Mouse (Mus musculus): ENCODE measurements around the gene Slc25a51. TPM values are rescaled to one million over a fixed set of nuclear protein-coding genes. Genes with fewer than 3 reads are reported as not detected.

The Slc25a51 gene
- total RNA-seq, 2 experiments from 2014 or later = 131 to 133 TPM

DNA sequence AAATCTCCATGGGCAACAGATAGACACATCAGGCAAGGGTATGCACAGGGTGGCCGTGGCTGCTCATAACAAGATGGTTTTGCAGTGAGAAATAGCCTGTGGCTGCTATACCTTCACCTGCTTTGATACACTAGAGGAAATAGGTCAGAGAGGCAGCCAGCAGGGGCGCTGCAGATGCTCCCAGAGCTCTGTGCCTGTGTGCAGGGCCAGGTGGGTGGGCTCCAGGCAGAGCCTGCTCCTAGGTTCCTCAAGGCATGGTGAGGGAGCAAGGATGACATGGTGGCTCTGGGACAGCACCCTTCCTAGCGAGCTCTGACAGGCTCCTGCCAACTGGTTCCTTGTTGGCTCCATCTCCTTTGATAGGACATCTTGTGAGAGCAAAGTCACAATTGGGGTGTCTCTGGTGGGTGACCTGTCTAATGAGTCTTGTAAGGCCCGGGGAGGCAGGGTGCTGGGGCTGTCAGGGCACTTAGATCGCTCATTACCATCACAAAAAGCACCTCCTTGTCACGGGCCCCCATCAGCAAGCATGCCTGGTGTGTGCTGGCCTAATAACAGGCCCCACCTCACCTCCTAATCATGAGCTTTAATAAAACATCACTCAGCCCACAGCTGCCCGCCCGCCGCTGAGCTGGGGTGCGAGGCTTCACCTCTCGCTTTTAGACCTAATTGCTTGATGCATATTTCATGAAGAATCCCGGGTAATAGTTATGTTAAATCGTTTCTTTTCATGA lies 18.3 kb upstream of the Slc25a51 start:
- no peak for DNase-seq (ENCODE audit: low spot score in 2 of 2)

DNA sequence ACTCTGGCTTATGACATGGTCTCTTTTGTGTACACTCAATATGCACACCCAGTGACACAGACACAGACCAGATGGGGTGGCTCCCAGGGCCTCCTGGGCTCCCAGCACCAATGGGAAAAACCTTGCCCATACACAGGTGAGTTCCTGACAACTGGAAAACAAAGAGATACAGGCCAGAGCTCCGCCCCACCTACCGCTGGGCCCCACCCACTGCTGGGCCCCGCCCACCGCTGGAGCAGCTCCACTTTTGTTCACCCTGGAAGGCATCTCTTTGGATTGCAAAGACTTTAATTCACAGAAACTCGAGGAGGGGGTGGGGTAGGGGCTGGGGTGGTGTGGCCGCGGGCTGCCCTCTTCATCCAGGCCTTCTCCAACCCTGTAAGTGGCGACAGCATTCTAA lies 14.8 kb upstream of the Slc25a51 start:
- no peak for DNase-seq (ENCODE audit: low spot score in 2 of 2)

DNA sequence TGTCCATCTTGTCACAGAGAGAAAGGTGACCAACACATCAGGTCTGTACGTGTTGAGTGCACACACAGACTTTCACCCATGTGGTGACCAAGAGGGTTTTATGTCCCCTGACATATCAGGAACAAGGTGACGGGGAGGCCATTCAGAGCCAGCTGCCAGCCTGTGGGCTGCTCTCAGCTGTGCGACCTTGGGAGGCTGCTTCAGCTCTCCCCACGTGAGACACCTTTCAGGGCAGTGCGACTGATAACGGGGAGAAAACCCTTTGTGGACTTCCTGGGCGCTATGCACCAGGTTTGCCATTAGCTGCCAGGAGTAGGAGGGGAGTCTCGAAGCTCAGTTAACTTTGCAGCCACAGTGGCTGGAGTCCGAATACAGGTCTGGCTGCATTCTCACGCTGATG lies 14.1 kb upstream of the Slc25a51 start:
- DNase-seq (ENCODE audit: low spot score in 2 of 2) = no peak

DNA sequence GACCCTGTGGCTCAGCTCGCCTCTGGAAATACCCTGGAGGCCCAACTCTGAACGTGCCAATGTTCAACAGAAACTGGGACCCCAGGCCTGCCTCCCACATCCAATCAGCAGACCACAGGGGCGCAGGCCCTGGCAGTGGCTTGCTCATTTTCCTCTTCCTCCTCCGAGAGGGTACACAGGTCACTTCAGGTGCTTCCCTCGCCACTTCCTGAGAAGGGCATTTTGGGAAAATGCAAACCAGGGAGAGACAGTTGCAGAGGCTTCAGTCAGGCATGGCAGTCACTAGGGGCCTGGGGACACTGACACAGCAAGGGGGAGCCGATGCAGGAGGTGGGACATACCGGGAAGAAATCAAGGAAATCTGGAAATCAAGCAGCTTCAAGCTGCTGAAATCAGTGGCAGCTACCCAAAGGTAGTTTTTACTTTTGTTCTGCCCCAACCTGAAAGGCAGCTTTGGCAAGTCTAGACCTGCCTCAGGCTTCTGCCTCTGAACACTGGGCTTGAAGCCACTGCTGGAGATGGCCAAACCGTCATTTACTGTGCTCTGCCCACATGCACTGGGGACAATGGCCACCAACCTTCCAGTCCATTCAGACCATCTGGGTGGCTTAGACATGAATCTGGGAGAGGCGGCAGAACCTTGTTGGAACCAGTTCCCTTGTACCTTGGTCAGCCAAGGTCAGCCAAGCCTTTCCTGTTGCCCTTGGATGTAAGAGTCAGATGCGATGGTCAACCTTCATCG lies 13.1 kb upstream of the Slc25a51 start:
- DNase-seq (ENCODE audit: low spot score in 2 of 2) = no peak

DNA sequence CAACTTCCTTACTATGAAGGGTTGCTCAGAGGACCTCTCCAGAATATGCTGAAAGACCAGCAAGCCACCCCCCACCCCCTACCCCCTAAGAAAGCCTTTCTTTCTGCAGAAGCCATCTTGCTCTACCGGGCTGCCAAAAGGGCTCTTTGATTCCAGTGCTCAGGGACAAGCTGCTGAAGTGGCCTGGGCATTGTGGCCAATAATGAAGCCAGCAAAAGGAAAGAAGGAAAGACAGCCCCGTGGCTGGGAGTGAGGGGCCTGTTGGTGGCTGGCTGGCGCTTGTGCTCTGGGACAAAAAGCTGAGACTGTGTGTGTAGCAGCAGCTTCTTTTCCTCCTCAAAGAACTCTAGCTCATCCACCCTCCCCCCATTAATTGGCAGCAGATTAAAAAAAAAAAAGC lies 12.2 kb upstream of the Slc25a51 start:
- DNase-seq (ENCODE audit: low spot score in 2 of 2) = no peak

DNA sequence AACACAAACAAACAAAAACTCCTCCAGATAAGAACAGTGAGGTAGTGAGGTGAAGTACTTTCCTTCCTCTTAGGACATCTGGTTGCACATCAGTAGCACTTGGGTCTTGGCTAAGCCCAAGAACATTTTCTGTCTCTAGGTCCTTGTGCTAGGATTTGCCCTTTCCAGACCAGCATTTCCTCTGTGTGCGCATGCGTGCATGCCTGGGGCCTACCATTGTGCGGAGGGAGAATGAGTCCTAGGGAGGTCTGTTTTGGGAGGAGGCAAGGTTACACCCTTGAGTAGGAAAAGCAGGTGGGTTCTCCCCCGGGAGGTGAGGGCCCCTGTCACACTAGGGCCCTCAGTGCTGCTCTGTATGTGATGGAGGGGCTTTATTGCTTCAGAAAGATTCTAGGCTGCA lies 10.5 kb upstream of the Slc25a51 start:
- no peak for DNase-seq (ENCODE audit: low spot score in 2 of 2)

DNA sequence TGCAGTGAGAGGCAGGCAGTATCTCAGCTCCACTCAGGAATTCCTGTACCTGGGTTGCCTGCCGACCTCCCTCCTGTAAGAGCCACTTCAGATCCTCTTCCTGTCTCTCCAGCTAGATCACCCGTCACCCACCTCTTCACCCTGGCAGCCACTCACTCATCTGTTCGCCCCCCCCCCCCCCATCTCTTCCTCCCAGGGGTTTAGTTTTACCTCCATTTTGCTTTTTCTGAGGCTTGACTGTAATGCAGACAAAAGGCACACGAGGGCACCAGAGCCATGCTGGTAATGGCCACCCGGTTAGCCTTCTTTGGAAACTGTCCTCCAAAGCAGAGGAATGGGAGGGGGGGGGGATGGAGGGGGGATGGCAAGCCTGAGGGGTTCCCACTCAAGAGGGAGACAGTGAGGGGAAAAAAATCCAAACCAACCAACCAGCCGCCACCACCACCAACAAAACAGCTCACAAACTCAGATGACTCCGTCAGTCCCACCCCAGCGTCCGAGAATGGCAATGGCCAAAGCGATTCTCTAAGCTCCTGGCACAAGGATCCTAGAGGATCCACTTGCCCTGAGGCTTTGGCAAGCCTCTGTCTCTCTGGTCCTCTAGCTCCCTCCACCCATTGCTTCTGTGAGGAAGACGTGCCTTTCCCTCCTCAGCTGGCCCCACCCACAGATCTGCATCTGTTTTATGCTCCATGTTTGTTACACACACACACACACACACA lies 9.8 kb upstream of the Slc25a51 start:
- DNase-seq (ENCODE audit: low spot score in 2 of 2) = peak in 1 of 2 experiments; percentile 69

DNA sequence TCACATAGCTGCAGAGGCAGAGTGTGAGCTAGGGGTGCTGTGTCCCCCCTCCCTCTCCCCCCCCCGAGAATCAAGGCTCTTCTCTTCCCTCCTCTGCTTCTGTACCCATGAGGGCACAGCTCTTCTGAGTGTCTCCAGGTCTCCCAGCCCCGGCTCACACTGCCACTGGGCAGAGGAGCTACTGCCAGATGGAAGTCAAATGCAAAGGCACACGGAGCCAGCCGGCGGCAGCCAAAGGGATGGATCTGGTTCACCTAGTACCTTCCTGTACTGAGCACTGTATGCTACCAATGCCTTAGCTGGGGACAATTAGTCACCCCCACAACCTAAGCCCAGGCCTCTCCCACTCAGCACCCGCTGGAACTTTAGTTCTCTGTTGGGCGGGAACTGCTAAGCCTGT lies 7.7 kb upstream of the Slc25a51 start:
- no peak for DNase-seq (ENCODE audit: low spot score in 2 of 2)

DNA sequence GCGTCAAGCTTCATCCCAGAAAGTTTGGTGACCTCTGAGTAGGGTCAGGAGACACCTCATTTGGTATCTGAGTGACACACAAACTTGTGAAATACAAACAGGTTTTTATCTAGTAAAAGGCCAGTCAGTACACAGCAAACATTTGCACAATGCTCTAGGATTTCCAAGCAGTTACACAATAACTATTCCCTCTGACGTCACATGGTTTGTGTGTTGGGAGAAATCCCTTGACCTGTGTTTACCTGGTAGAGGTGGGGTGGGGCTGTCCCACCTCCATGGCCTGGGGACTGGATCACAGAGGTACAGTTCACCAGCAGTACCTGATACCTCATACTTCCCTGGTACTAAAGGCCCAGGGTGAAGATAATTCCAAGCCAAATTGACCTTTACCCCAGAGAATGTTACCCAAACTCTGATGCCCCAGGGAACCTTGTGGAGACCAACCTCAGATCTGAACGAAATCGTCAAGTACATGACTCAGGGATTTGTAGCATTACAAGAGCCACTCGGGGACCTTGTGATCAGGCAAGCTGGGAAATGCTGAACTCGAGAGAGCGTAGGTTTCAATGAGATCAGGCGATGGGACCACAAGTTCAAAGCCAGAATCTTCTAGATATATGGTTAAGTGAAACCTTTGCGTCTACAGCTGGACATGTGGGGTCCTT lies 5.2 kb upstream of the Slc25a51 start:
- DNase-seq (ENCODE audit: low spot score in 2 of 2) = no peak

DNA sequence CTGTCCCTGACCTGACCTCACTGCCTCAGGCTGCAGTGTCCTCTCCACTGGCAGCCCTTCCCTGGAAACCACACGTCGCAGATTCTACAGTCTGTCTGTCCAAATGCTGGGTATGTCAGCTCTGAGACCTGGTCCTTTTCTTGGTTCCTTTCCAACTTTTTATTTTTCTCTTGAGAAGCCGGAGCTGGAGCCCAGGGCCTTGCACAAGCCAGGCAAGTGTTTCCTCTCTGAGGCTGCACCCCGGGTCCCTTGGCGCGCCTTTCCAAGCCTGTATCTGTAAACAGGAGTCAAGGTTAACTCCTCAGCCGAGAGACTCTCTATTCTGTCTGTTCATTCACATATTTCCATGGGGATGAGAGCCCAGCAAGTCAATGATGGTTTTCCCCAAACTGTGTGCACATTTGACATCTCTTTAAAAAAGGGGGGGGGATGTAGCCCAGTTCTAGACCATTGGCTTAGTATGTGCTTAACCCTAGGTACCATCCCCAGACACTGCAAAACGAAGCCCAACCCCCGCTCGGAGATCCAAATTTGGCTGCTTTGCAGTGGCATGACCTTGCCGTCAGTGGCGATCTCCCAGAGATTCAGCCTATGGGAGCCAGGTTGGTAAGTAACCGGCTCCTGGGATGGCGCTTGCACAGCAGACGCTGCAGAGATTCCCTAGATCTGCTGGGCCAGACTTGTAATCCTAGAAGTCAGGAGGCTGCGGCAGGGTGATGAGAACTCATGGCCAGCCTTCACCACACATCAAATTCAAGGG lies 4.0 kb upstream of the Slc25a51 start:
- no peak for DNase-seq (ENCODE audit: low spot score in 2 of 2)

DNA sequence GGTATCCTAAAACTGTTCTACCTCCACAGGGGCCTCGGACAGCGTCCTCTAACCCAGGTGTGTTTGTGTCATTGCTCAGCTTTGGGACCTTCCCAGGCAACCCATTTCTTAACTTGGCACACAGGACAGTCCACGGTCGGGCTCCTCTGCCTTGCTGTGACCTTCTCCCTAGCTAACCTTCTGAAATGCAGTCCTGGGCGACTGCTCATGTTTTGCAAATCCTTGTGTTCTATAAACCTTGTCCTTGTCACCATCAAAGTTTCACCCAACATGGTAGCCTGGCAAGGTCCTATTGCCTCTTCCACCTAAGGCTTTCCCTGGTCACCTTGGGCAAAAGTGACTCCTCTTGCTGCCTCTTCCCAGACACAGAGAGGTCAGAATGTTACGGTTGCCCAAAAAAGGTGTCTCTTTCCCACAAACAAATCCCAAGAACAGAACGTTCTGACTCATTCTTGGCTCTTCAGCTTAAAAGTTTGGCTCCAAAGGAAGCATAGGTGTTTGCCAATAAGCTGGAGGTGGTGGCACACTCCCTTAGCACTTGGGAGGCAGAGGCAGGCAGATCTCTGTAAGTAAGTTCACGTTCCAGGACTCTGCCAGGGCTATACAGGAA lies 2.7 kb upstream of the Slc25a51 start:
- no peak for DNase-seq (ENCODE audit: low spot score in 2 of 2)

DNA sequence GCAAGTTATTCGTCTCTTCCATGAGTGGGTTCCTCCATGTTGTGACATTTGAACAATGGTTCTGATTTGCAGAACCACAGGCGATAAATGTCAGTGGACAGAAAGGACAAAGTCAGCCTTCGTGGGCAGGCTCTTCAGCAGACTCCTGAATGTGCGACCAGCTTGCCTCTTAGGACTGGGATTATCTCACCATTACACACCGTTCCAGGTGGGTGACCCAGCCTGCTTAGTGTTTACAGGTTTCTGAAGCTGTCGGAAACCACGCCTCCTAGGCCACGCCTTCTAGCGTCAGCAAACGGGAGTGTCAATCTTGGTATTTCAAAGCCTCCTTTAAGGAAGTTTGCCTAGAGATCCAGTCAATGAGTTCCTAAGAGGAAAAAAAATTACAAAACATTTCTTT lies 704 bp upstream of the Slc25a51 start:
- DNase-seq (ENCODE audit: low spot score in 2 of 2) = peak in 1 of 2 experiments; percentile 52

DNA sequence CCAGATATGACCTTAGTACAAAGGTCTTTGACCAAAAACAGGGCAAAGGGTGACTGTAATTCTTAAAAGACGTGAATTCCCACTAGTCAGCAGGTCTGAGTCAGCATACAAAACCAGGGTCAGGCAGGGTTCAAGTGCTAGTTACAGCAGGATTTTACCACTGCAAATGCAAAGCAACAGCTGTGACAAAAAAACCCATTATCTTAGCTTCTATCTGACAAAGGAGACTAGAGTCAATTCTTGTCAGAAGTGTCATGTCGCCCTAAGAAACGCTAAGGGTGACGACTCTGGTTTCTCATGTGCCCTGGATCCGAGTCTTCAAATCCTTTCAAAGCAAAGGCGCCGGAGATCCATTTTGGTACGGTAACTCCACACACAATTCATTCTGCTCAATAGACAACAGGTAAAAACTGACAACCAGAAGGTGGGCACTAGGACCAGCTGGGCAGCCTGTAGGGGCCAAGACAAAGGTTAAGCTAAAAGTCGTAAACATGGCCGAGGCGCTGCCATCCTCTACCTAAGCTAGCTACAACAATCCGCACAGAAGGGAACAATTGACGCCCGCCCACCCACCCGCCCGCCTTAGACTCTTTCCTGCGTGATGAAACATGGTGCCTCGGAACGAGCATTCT lies 747 bp downstream of the Slc25a51 start:
- no peak for DNase-seq (ENCODE audit: low spot score in 2 of 2)

DNA sequence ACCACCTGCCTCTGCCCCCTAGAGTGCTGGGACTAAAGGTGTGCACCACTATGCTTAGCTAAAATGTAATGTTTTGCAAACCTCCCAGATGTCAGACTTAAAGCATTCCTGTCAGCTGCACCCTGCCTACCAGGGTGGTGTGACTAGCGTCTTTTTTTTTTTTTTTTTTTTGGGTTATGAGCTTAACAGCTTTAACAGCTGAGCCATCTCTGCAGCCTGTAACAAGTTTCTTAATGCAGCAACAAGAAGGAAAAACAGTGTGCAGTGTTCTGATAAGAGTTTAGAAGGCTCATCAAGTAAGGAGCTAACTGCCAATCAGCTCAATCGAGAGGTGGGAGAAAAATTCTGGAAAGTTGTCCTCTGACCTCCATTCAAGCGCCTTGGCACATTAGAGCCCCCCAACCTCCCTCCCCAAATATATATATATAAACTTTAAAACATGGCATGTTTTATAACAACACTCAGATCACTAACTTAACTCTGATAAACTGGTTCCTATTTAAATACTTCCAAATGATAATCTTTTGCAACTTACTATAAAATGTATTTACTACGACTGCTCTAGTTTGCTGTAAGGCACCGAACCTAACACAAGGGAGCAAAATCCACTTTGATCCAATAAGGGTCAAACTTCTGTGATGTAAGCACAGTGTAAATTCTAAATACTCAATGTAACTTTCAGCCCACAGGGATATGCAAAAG lies 1.4 kb downstream of the Slc25a51 start:
- no peak for DNase-seq (ENCODE audit: low spot score in 2 of 2)

DNA sequence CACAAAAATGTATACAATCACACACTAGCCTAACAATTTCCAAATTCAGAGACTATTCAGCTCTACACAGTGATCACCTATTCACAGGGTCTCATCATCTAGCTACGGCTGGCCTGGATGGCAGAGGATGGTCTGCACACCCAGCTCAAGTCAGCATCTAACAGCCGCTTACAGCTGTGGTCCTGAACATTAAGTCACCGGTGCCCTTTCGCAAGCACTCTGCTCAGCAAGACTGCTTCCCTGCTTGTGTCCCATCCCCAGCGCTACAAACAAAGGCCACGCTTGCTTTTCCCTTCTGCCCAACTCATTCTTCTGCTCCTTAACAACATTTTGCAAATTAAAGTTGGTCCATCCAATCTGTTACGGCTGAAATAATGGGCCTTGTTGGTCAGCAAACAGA lies 2.2 kb downstream of the Slc25a51 start:
- no peak for DNase-seq (ENCODE audit: low spot score in 2 of 2)

DNA sequence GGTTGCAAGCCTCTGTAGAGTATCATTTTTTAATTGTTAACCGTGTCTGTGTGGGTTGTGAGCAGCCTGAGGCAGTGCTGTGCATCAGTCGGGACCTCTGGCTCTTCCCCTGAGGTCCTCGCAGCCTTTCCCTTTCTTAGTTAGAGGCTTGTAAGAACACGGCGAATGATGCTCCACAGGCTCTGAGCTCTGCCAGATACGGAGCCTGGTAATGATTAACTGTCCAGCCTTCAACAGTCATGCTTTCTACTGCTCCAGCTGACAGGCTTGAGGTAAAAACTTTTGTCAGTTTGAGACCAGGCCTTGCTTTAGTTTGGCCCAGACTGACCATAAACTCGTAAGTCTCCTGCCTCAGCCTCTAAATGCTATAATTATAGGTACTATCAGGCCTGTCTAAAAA lies 3.3 kb downstream of the Slc25a51 start:
- no peak for DNase-seq (ENCODE audit: low spot score in 2 of 2)

DNA sequence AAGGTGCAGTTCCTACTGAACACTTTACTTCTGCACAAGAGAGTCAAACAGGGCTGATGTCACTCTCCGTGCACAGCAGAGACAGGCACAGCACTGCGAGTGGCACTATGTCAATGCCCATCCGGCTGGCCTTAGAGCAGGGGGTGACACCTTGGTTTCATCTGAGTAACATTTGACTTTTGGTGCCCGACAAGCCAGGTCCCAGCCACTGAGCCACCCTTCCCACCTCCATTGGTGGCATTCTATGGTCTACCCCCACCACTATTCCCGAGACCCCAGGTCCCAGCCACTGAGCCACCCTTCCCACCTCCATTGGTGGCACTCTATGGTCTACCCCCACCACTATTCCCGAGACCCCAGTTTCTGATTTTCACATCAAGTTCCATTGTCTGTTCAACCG lies 4.5 kb downstream of the Slc25a51 start:
- no peak for DNase-seq (ENCODE audit: low spot score in 2 of 2)

DNA sequence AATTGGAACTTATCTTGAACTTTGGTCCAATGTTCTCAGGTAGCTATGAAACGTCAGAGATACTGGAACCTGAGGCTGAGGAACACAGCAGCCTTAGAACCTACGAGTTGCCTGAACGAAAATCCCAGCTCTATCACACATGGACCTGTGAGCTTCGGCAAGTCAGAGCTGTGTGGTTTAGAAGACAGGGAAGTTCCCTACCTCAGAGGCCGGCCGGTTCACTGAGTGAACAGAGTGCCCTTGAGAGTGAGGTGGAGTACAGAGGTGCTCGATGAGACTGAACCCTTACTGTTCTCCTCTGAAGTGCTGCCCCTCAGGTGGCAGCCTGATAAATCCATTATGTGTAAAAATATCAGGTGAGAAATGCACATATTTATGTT lies 5.1 kb downstream of the Slc25a51 start:
- DNase-seq (ENCODE audit: low spot score in 2 of 2) = no peak

DNA sequence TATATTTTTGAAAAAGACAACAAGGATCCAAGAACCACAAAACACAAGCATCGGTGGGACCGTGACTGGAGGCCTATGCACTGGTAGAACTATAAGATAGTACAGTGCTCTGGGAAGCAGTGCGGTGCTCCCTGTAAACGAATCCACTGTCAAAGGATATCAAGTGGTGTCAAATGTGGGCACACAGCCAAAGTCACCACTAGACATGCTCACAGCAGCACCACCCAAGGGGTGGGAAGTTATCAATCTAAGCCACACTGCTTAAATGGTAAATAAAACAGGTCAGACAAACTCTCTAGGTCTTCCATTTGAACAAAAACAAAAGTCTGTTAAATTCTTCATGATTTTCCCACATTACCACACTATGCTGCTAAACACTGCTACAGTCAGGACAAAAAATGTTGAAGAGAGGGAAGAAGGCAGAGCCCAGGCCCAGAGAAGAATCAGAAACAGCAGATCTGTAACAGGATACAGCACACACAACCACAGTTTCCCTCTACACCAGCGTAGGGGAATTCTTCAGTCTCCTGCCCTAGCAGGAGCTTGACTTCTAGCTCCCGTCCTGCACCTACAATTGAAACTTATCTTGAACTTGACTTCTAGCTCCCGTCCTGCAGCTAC lies 5.6 kb downstream of the Slc25a51 start:
- DNase-seq (ENCODE audit: low spot score in 2 of 2) = no peak

All from layer of hippocampus, adult 18-20 months (tissue).